Mouse (Mus musculus): ENCODE results near the gene Kin.

- TF ChIP-seq CTCF (IDR thresholded peaks at IDR 0.05; ENCODE audit: borderline replicate concordance, insufficient read depth, low read length), result no peak
- TF ChIP-seq POLR2A (IDR thresholded peaks at IDR 0.05; ENCODE audit: low read depth, low read length), result no peak
Measured at GRCm38 (mm10) chr2:10094327-10095100, 14.1 kb downstream of the Kin start.
